Mouse (Mus musculus) gastrocnemius, adult 18-20 months (tissue): ENCODE measurements around the gene Synpo2l. TPM values are rescaled to one million over a fixed set of nuclear protein-coding genes. Genes with fewer than 3 reads are reported as not detected.

Experiments used
- DNase-seq: peaks from one replicate; pipeline ENCODE4 v3.0.0; 2021; ENCODE audit warnings: low spot score
- total RNA-seq, 2 experiments: library from RNA; stranded (reverse); gene quantifications; 2 replicates each; pipeline ENCODE4 v1.2.3; 2021

Gene Synpo2l
- total RNA-seq, 2 experiments from 2014 or later: 141 to 171 TPM

- DNase-seq: no peak
Observed at GRCm38 (mm10) chr14:20682498-20682897, 14.3 kb upstream of the Synpo2l start.

GRCm38 (mm10) chr14:20681742-20682141 lies 13.6 kb upstream of the Synpo2l start:
- DNase-seq: no peak

GRCm38 (mm10) chr14:20677906-20678305 lies 9.8 kb upstream of the Synpo2l start:
- DNase-seq: no peak

- DNase-seq: peak; percentile 99
Observed at GRCm38 (mm10) chr14:20674064-20674833, 6.1 kb upstream of the Synpo2l start, which contains the start of gene Sec24c. Gene Sec24c (plus strand): TSS chr14:20674308.

- peak; percentile 77 for DNase-seq
Observed at GRCm38 (mm10) chr14:20673735-20674063, 5.5 kb upstream of the Synpo2l start.

- DNase-seq: no peak
Observed at GRCm38 (mm10) chr14:20672990-20673389, 4.8 kb upstream of the Synpo2l start.

- DNase-seq: no peak
Observed at GRCm38 (mm10) chr14:20667469-20667868, 685 bp downstream of the Synpo2l start.

- DNase-seq: peak; percentile 78
Observed at GRCm38 (mm10) chr14:20664436-20664835, 3.7 kb downstream of the Synpo2l start.

GRCm38 (mm10) chr14:20663601-20664000 lies 4.6 kb downstream of the Synpo2l start:
- DNase-seq: no peak

- DNase-seq: no peak
Observed at GRCm38 (mm10) chr14:20662740-20663139, 5.4 kb downstream of the Synpo2l start.

- DNase-seq: no peak
Observed at GRCm38 (mm10) chr14:20661661-20662331, 6.4 kb downstream of the Synpo2l start.

GRCm38 (mm10) chr14:20660827-20661660 lies 7.1 kb downstream of the Synpo2l start:
- peak; percentile 98 for DNase-seq

- no peak for DNase-seq
Observed at GRCm38 (mm10) chr14:20659687-20660086, 8.5 kb downstream of the Synpo2l start.

GRCm38 (mm10) chr14:20658902-20659301 lies 9.3 kb downstream of the Synpo2l start:
- no peak for DNase-seq

GRCm38 (mm10) chr14:20658326-20658725 lies 9.8 kb downstream of the Synpo2l start:
- DNase-seq: peak; percentile 77

- peak; percentile 81 for DNase-seq
Observed at GRCm38 (mm10) chr14:20656361-20656760, 11.8 kb downstream of the Synpo2l start, which contains the start of gene Myoz1. Gene Myoz1 (minus strand): TSS chr14:20656540.

GRCm38 (mm10) chr14:20655731-20656130 lies 12.4 kb downstream of the Synpo2l start:
- peak; percentile 85 for DNase-seq

GRCm38 (mm10) chr14:20654690-20655421 lies 13.3 kb downstream of the Synpo2l start:
- no peak for DNase-seq

- DNase-seq: peak; percentile 88
Observed at GRCm38 (mm10) chr14:20651722-20652256, 16.4 kb downstream of the Synpo2l start.

- DNase-seq: no peak
Observed at GRCm38 (mm10) chr14:20651000-20651399, 17.2 kb downstream of the Synpo2l start.

- no peak for DNase-seq
Observed at GRCm38 (mm10) chr14:20646381-20646780, 21.8 kb downstream of the Synpo2l start.
